Mouse (Mus musculus) lung, postnatal 14 days (tissue): Measurements from ENCODE around the gene Tmod2.

Experiments
- DNase-seq: peaks from one replicate; pipeline ENCODE4 v3.0.0; 2021

Tmod2 gene

DNA sequence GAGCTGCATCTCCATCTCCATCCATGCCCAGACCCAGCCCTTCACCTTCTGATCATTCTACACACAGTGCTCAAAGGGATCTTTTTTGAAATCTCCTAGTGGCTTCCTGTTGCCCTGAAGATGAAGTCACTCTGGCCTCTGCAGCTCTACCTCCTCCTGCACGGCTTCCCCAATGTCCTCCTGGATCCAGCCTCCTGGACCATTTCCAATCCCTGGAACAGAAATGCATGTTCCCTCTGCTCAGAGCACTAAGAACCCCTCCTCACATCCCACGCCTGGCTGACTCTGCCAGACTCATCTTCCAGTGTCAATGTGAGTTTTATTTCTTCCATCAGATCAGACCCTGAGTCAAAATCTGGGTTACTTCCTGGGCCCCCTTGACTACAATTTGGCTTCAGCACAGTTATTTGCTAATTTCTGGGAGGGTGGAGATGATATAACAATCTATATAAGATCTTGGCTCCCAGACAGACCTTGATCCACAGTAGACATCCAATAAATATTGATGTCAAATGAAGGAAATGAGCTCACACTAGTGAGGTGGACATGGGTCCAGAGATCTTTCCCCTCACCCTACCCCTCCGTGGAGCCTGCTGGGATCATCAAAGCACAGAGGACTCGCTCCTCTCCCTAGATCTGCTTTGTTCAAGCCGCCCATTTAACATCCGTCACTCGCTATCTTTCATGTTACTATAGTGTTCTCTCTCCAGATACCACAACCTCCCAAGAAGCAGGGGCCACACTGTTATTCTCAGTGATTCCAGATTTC, 10.8 kb downstream of the Tmod2 start:
- peak; percentile 28 for DNase-seq

DNA sequence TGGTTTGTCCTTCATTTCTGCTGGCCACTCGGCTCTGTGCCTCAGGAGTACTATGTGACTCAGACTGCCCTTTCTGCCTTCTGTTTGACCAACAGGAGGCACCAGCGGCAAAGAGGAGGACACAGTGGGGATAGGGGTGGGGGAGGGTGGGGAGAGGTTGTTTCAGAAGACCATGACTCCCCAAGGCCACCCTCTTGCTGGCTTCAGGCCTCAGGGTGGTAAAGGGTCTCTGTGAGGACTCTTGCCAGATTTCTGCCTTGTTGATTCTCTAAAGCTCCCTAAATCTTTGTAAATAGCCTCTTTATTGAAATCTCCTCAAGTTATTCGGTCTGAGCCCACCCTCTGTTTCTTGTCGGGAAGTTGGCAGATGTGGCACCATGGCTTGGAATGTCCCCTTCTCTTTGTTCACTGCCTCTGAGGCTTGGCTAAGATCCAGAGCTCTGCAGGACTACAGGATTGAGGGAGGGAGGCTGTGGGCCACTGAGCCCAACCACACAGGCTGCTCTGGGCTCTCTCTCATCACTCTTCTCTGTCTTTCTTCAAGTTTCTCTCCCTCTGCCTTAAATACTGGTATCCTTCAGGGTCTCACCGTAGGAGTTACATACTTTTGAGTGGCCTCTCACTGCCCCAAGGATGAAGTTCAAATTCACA, 11.8 kb downstream of the Tmod2 start:
- DNase-seq, result peak; percentile 14

DNA sequence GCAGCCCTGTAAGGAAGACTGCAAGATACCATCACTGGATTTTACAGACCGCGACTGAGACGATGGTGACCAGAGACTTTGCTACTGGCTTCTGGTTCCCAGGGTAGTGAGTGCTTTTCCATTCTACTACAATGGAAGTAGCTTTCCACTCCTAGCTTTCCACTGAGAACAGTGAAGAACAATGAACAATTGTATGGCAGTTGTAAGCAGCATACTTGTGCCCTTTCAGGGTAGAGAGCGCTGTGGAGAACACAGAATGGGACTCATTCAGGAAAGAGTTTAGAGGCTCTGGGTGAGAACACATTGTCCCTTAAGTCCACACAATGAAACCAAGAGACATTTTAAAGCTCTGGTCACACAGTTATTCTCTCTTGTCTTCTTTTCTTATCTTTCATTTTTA, 13.5 kb downstream of the Tmod2 start:
- DNase-seq, result no peak

DNA sequence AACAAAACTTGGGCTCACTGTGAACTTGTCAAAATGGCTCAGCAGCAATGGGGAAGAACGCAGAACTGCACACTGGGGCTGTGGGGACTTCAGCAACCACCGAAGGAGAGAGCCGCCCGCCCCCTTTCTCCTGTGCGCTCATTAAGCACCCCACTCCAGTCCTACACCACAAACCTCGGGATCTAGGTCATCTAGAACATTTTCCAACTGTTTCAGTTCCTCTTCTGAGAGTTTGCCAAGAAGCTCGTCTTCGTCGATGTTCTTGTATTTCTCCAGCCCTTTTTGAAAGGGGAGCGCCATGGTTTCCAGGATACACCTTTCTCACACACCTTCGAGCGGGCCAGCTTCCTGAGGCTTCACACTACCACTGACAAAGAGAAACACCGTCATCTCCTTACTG, 14.1 kb downstream of the Tmod2 start:
- DNase-seq, result no peak

GRCm38 (mm10) chr9:75593481-75593880, 17.6 kb downstream of the Tmod2 start:
- no peak for DNase-seq

DNA sequence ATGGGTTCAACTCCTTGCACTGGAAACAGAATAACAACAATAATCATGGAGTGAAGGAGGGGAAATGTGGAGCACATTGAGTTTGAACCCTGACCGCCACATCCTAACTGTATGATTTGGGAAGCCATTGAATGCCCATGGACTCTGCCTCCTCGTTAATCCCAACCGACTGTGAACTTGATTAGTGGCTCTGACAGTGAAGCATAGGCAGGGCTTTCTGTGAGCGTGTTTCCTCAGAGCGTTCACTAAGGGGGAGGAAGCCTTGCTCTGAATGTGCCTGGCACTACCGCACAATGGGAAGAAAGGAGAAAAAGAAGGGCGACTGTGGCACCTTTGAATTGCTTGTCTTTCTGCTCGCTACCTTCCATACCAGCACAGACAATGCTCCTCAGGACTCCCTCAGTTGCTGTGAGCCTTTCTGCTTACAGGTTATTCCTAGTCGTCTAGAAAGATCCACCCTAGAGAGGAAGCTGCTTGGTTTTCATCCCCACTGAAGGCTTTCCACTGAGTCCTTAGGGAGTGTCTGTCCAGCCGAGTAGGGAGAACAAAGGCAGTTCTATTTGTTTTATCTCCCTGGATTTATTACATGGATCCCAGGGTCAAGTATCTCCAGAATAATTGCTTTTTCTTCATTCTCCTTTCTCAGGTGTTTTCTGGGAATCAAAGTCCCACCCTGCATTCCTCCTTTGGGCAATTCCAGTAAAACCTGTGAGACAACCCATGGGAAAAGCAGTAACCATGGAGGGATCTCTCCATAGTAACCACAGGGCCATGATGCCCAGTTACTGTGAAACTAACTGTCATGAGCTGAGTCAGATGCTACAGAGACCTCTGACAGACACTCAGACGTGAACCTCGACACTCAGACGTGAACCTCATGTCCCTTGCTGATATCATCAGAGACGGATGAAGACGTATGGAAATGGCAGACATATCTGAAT, 21.0 kb downstream of the Tmod2 start:
- no peak for DNase-seq

- peak; percentile 49 for DNase-seq
Measured at GRCm38 (mm10) chr9:75581694-75582350, 29.3 kb downstream of the Tmod2 start.

GRCm38 (mm10) chr9:75579321-75579720, 31.8 kb downstream of the Tmod2 start:
- DNase-seq, result no peak

DNA sequence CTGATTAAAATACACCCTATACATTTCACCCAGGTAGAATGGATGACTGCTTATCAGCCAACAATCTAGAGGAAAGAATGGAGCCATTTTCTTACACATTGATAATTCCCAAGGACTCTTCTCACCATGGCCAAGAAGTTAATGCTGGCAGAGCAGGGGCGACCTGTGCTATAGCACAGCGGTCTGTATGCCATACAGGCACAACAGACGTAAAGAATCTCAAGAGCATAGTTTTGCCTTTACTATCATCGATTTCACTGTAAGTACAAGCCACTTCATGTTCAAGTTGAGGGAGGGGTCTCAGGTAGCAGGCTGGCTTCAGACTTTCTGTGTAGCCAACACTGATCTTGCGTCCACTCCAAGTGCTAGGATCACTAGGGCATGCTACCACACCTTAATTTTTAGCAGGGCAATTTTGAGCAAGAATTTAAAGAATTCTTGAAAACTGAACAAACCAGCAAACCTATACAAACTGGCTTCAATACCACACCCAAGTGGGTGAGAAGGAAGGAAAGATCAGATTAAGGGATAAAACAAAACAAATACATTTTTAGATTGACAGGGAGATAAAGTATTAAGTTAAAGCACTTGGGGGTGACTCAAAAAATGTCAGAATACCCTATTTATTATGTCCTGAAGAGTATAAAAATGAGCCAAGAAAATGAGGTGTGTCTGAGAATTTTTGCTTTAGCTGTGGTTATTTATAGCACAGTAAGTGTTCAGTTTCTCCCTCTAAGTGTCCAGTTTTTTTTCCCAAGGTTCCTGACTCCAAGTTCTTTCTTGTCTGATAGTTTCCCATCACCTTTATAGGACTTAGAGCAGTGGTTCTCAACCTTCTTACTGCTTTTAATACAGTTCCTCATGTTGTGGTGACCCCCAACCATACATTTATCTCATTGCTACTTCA, 39.8 kb downstream of the Tmod2 start:
- no peak for DNase-seq

GRCm38 (mm10) chr9:75568399-75568798, 42.7 kb downstream of the Tmod2 start:
- DNase-seq, result no peak

DNA sequence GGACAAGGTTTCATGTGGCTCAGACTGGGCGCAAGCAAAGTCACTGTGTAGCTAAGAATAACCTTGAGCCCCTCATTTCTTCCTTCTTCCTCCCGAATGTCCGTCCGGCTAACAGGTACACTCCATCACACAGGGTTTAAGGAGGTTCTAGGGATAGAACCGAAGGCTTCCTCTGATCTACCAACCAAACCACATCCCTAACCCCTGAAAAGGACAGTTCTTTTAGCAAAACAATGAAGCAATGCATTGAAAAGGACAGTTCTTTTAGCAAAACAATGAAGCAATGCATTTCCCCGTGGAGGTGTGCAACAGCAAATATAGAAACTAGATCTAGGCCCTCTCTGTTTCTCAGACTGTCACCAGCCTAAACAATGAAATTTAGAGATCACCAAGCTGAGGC, 46.2 kb downstream of the Tmod2 start:
- DNase-seq, result no peak

GRCm38 (mm10) chr9:75563622-75564021, 47.5 kb downstream of the Tmod2 start:
- no peak for DNase-seq

- no peak for DNase-seq
Measured at GRCm38 (mm10) chr9:75563176-75563575, 47.9 kb downstream of the Tmod2 start.

- no peak for DNase-seq
Measured at GRCm38 (mm10) chr9:75561040-75561669, 50.0 kb downstream of the Tmod2 start.

GRCm38 (mm10) chr9:75560353-75560752, 50.8 kb downstream of the Tmod2 start:
- DNase-seq, result no peak

DNA sequence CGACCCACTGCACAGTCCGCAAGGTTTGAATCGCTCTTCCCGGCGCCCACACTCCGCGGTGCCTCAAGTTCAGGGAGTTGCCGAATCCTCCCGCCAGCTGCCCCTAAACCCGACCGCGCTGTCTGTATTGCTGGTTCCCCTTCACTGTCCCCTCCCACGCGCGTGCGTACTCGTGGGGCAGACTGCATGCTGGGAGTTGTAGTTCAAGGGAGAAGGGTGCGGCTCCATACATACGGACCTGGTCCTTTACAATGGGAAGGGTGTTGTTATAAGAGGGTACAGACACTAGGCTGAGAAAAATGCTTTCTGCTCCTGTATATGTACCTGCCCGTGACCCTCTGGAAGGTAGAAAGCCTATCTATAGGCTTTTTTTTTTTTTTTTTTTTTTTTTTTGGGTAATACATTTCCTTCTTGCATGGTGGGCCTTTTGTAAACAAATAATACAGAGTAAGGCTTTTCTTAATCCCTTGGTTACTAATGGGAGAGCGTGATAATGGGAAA, 51.6 kb downstream of the Tmod2 start, which contains the start of gene Tmod3:
TSS of gene Tmod3 (minus strand) at position 146 of the 501 bp plus-strand sequence.
- peak; percentile 97 for DNase-seq

- DNase-seq, result peak; percentile 68
Measured at GRCm38 (mm10) chr9:75558812-75559511, 52.2 kb downstream of the Tmod2 start.

GRCm38 (mm10) chr9:75558360-75558759, 52.8 kb downstream of the Tmod2 start:
- no peak for DNase-seq

DNA sequence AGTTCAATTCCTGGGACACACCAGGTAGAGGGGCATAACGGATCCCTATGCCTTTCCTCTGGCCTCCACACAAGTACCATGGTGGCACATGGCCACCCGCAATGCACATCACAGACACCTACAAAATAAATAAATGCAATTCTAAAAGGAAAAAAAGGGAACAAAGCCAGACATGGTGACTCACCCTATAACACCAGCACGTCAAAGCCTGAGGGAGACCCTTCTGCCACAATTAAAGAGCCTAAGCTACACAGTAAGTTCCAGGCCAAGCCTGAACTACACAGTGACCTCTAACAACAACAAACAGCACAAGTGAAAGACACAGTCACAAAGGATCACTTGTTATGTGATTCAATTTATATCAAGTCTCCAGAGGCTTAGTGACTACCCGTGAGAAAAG, 57.4 kb downstream of the Tmod2 start:
- no peak for DNase-seq

GRCm38 (mm10) chr9:75551342-75551741, 59.8 kb downstream of the Tmod2 start:
- no peak for DNase-seq
